Mouse (Mus musculus) left cerebral cortex, adult 18-20 months (tissue): ENCODE measurements around the gene Gm9922. TPM values are rescaled to one million over a fixed set of nuclear protein-coding genes. Genes with fewer than 3 reads are reported as not detected.

ENCODE experiments used
- DNase-seq, 2 experiments: peaks; one replicate each; pipeline ENCODE4 v3.0.0; 2021 to 2022; ENCODE audit warnings: low spot score in 2 of 2, mixed read lengths in 1 of 2
- long read RNA-seq, 2 experiments: library from polyadenylated mRNA; stranded (forward); transcript quantifications; one replicate each; pipeline ENCODE4 v2.0.0; 2021
- total RNA-seq, 2 experiments: library from RNA; stranded (reverse); gene quantifications; 2 replicates each; pipeline ENCODE4 v1.2.3; 2021

The Gm9922 gene
- total RNA-seq = not detected
- long read RNA-seq, experiment 1 = 0 reads
- long read RNA-seq, experiment 2 = 0 reads

- peak; percentile 3 to 21 for DNase-seq
Measured at GRCm38 (mm10) chr14:101729237-101729971, at the start of gene Gm9922, which contains the start of gene Lmo7. TSS of gene Gm9922 (minus strand) at chr14:101729814. TSS of gene Lmo7 (plus strand) at chr14:101729957.

- no peak for DNase-seq
Measured at GRCm38 (mm10) chr14:101778426-101778825, 48.8 kb upstream of the Gm9922 start.

- no peak for DNase-seq
Measured at GRCm38 (mm10) chr14:101777129-101777493, 47.5 kb upstream of the Gm9922 start.

- no peak for DNase-seq
Measured at GRCm38 (mm10) chr14:101776296-101777128, 46.9 kb upstream of the Gm9922 start.

GRCm38 (mm10) chr14:101774631-101775030 lies 45.0 kb upstream of the Gm9922 start:
- DNase-seq = peak in 1 of 2 experiments; percentile 37

- DNase-seq = no peak
Measured at GRCm38 (mm10) chr14:101771756-101772155, 42.1 kb upstream of the Gm9922 start.

GRCm38 (mm10) chr14:101771336-101771735 lies 41.7 kb upstream of the Gm9922 start:
- DNase-seq = no peak

- DNase-seq = no peak
Measured at GRCm38 (mm10) chr14:101763762-101764295, 34.2 kb upstream of the Gm9922 start.

GRCm38 (mm10) chr14:101762267-101762666 lies 32.7 kb upstream of the Gm9922 start:
- no peak for DNase-seq

GRCm38 (mm10) chr14:101755425-101755824 lies 25.8 kb upstream of the Gm9922 start:
- DNase-seq = no peak

GRCm38 (mm10) chr14:101750910-101751309 lies 21.3 kb upstream of the Gm9922 start:
- no peak for DNase-seq

- DNase-seq = no peak
Measured at GRCm38 (mm10) chr14:101748436-101748835, 18.8 kb upstream of the Gm9922 start.

- DNase-seq = no peak
Measured at GRCm38 (mm10) chr14:101747811-101748210, 18.2 kb upstream of the Gm9922 start.

- no peak for DNase-seq
Measured at GRCm38 (mm10) chr14:101746635-101747034, 17.0 kb upstream of the Gm9922 start.

GRCm38 (mm10) chr14:101737501-101737900 lies 7.9 kb upstream of the Gm9922 start:
- DNase-seq = no peak

GRCm38 (mm10) chr14:101733542-101734303 lies 4.1 kb upstream of the Gm9922 start:
- no peak for DNase-seq

- DNase-seq = peak in 1 of 2 experiments; percentile 13
Measured at GRCm38 (mm10) chr14:101729972-101730692, 518 bp upstream of the Gm9922 start.

- DNase-seq = no peak
Measured at GRCm38 (mm10) chr14:101714414-101714813, 15.2 kb downstream of the Gm9922 start.

- no peak for DNase-seq
Measured at GRCm38 (mm10) chr14:101707088-101707487, 22.5 kb downstream of the Gm9922 start.

- no peak for DNase-seq
Measured at GRCm38 (mm10) chr14:101704479-101704878, 25.1 kb downstream of the Gm9922 start.
